Mouse (Mus musculus): ENCODE data around the gene 2410004P03Rik.

DNA sequence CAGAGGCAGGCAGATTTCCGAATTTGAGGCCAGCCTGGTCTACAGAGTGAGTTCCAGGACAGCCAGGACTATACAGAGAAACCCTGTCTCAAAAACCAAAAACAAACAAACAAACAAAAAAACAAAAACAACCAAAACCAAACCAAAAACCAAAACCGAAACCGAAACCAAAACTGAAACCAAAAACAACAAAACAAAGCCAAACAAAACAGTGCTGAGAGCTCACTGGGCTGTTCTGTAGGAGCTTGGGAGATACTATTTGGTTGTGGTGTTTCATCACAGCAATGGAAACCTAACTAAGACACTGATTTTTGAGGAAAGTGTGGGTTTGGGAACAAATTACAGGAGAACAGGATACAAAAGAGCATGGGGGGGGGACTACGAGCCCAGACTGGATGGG is 10.6 kb upstream of the 2410004P03Rik start:
- TF ChIP-seq CTCF (IDR thresholded peaks at IDR 0.05; ENCODE audit: borderline replicate concordance, insufficient read depth, low read length) (no peak), POLR2A (IDR thresholded peaks at IDR 0.05; ENCODE audit: low read depth, low read length) (no peak)
